ENCODE assay signal across 8 mouse cellular contexts in the genomic region with DNA sequence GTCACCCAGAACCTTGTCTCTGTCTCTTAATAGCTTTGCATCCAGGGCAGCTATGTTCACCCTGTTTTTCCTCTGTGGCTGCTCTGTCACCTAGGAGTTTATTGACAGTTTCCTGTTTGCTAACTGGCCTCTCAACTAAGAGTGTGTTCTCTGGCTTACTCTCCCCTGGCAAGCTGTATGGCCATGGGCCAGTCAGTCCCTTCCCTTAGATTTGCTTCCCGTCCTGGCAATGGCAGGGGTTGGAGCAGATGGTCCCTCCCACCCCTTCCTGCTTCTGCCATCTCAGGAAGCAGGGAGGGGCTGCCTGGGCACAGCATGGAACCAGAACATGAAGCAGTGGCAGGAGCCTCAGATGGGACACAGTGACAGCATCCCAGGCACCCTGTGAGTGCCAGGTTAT. TPM values are rescaled to one million over a fixed set of nuclear protein-coding genes. Genes with fewer than 3 reads are reported as not detected.
DNase-seq lines count a peak whose midpoint lies in the region; ATAC-seq lines count a peak whose summit lies in the region.

No protein-coding gene starts in this region.

- DNase-seq in gastrocnemius, postnatal 25 days = peak; percentile 49
- DNase-seq in gastrocnemius, postnatal 36 days = no peak
- peak; percentile 94 for DNase-seq in cerebellum, adult 8-10 months
- DNase-seq in heart, postnatal 36 days = peak; percentile 34 to 49
- DNase-seq in layer of hippocampus, postnatal 14 days (ENCODE audit: low spot score in 2 of 2) = peak; percentile 69 to 86
- peak; percentile 83 to 88 for DNase-seq in right cerebral cortex, postnatal 10 days (ENCODE audit: low spot score in 2 of 2)
- DNase-seq in urinary bladder, postnatal 4 days (ENCODE audit: low spot score in 2 of 2) = no peak

- ATAC-seq in inflammation-experienced regulatory T-cells, adult 6 months = no peak

- intact Hi-C loops in gastrocnemius, postnatal 36 days (cut with DNase I) = no loop called here
- intact Hi-C loops in heart, postnatal 36 days (cut with DNase I) = no loop called here

RNA-seq across cellular contexts. Expression of gene Trim62, which starts 7.8 kb away (rescaled TPM):
- total RNA-seq in gastrocnemius, postnatal 25 days (2021) = under 1 TPM; 0.59 to 0.88 TPM
- under 1 TPM; 0.51 to 0.79 TPM for total RNA-seq in gastrocnemius, postnatal 36 days (2021)
- total RNA-seq in heart, postnatal 36 days (2021) = 1 to 10 TPM; 1.5 to 2.1 TPM
- 10 to 100 TPM; 17.8 to 19.5 TPM for total RNA-seq in layer of hippocampus, postnatal 14 days (2021)
- polyA plus RNA-seq in inflammation-experienced regulatory T-cells, adult 6 months (2017; shearing (Covaris generic)) = 1 to 10 TPM in 2 of 3 experiments, under 1 TPM in 1; 0.98 to 1.8 (median 1.5) TPM

Comparison
In these comparisons a context has a peak if more than half of its experiments do, and no peak if none do; other contexts are left out.
1. DNase-seq: peak in gastrocnemius, postnatal 25 days (single experiment), cerebellum, adult 8-10 months (single experiment), heart, postnatal 36 days (2 of 2), layer of hippocampus, postnatal 14 days (2 of 2) and right cerebral cortex, postnatal 10 days (2 of 2); none in gastrocnemius, postnatal 36 days (0 of 2) and urinary bladder, postnatal 4 days (0 of 2).
2. RNA of gene Trim62, which starts 7.8 kb away (total RNA-seq): 17.8 to 19.5 TPM in layer of hippocampus, postnatal 14 days; 1.5 to 2.1 TPM in heart, postnatal 36 days, 0.59 to 0.88 TPM in gastrocnemius, postnatal 25 days and 0.51 to 0.79 TPM in gastrocnemius, postnatal 36 days; every median in the first group is over 4 times any median in the second.